Mouse (Mus musculus) small intestine, adult 2 months (tissue): ENCODE measurements around the gene Itgb3.

Experiments used
- CTCF ChIP-seq: fragments of 200-500 bp; IDR thresholded peaks from 2 replicates; pipeline ENCODE4 v1.5.1; 2012; ENCODE audit warnings: low read depth, mild to moderate bottlenecking, control low read depth, inconsistent platforms, low read length, moderate library complexity, mixed read lengths; ENCODE audit not compliant: insufficient replicate concordance, insufficient read length; ENCODE audit errors: extremely low read depth
- POLR2A ChIP-seq: fragments of 200-500 bp; IDR thresholded peaks from 2 replicates; pipeline ENCODE4 v1.6.1; 2012; ENCODE audit warnings: low read depth, mild to moderate bottlenecking, control low read depth, inconsistent platforms, low read length, moderate library complexity

GRCm38 (mm10) chr11:104616182-104616581, 8.4 kb downstream of the Itgb3 start:
- TF ChIP-seq CTCF: no peak
- no peak for TF ChIP-seq POLR2A
